Mouse (Mus musculus) megakaryocyte, embryonic 14.5 days (primary cell): ENCODE measurements at regions not wholly inside any gene's neighbourhood (a gene's known extent, or its start where the extent isn't known, plus 50 kb on each side); places are given as distances from the start of the nearest gene placed in this dataset.

Experiments
- H3K27me3 ChIP-seq: replicated peaks from 2 replicates; pipeline ENCODE3; 2012; ENCODE audit warnings: inconsistent platforms
- H3K36me3 ChIP-seq: replicated peaks from 2 replicates; pipeline ENCODE3; 2012; ENCODE audit warnings: low read length, inconsistent platforms, mixed read lengths
- H3K4me1 ChIP-seq: 2 replicates; pipeline ENCODE4 v1.6.1; 2012; ENCODE audit warnings: inconsistent platforms
- H3K4me3 ChIP-seq: replicated peaks from 2 replicates; pipeline ENCODE3; 2012; ENCODE audit warnings: moderate library complexity, mild to moderate bottlenecking, inconsistent platforms
- H3K9me3 ChIP-seq: 2 replicates; pipeline ENCODE4 v1.6.1; 2012; ENCODE audit warnings: inconsistent platforms
- FLI1 ChIP-seq: IDR thresholded peaks from 2 replicates; pipeline ENCODE4 v1.6.1; 2012; ENCODE audit warnings: low read length, inconsistent platforms, mixed read lengths
- GATA1 ChIP-seq: IDR thresholded peaks from 3 replicates; pipeline ENCODE4 v1.6.1; 2012; ENCODE audit warnings: mixed read lengths, low read length, inconsistent platforms, borderline replicate concordance

DNA sequence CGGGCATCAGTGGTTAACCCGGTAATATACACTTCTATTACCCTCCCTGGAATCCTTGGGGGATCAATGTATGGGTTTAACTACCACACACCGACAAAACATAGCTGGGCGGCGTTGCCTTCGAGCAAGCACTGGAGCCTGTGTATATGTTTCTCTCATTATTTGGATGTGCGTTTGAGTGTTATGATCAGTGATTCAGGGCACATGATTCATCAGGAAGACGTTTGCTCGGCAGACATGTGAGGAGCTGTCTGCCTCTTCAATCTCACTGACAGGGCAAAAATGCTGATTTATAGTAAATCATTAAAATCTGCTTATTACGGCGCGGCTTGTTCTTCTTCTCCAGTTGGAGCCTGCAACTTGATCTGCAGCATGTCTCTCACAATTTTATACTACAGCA lies 279.9 kb downstream of the Tshz3 start:
- Histone ChIP-seq H3K4me3 (no peak overlapping the region), H3K36me3 (no peaks in the 10 kb centered on the region), H3K9me3 (peaks cover 48% of the 10 kb centered on the region), H3K27me3 (no peaks in the 10 kb centered on the region), H3K4me1 (no peaks in the 10 kb centered on the region)
- TF ChIP-seq GATA1, result no peak

DNA sequence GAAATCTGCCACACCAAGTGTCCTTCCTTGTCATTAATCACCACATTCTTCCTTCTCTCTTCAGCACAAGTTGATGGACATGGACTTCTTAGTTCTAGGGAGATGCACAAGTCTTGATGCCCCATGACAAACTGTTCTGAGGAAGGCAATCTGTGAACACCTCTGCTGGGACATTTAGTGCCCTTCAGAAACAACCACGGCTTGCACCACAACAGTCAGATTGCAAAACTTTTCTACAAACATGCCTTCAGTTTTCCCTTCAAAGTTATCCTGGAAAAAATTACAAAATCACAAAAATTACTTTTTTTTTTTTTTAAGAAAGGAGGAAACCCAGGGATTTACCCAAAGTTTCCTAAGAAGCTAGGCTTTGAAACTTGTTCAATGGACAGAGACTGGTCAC lies 291.5 kb downstream of the Tshz3 start:
- TF ChIP-seq FLI1 (no peak), GATA1 (no peak)
- Histone ChIP-seq H3K4me3 (no peak overlapping the region), H3K4me1 (no peaks in the 10 kb centered on the region), H3K27me3 (no peaks in the 10 kb centered on the region), H3K9me3 (peaks cover 54% of the 10 kb centered on the region), H3K36me3 (no peaks in the 10 kb centered on the region)

DNA sequence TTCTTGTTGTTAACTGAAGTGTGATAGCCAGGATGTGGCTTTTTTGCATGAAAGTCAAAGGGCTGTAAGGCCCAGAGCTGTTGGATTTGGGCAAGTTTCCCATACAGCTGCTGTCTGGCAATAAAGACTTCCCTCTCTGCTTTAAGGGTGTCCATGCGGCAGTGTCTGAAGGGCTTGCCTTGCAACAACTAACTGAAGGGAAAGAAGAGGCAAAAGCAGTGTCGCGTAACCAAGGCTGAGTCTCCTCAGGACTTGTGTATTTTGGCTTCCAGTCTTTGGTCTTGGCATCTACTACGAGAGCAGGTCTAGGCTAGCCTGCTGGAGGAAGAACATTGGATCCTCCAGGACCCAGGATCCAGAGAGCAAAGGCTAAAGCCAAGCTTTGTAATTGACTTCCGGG lies 306.7 kb downstream of the Tshz3 start:
- H3K9me3 ChIP-seq, result peaks cover 40% of the 10 kb centered on the region
- TF ChIP-seq FLI1 (no peak), GATA1 (no peak)
- no peak overlapping the region for H3K4me3 ChIP-seq
- no peaks in the 10 kb centered on the region for H3K36me3 ChIP-seq
- no peaks in the 10 kb centered on the region for H3K27me3 ChIP-seq
- no peaks in the 10 kb centered on the region for H3K4me1 ChIP-seq

DNA sequence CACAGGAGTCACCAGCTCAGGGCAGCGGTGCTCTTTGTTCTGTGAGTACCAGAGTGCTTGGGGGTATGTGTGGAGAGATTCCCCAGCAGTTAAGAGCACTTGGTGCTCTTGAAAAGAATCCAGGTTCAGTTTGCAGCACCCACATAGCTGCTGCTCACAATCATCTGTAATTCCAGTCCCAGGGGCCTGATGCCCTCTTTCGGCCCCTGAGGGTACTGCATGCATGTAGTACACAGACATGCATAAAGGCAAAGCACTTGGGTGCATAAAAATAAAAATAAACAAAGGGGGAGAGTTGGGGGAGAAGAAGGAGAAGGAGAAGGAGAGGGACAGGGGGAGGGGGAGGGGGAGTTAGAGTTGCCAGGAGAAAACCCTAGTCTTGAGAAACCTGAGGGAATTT lies 307.8 kb downstream of the Tshz3 start:
- Histone ChIP-seq H3K36me3 (no peaks in the 10 kb centered on the region), H3K9me3 (peaks cover 45% of the 10 kb centered on the region), H3K27me3 (no peaks in the 10 kb centered on the region), H3K4me3 (no peak overlapping the region), H3K4me1 (no peaks in the 10 kb centered on the region)
- TF ChIP-seq GATA1, result no peak
- TF ChIP-seq FLI1, result no peak

DNA sequence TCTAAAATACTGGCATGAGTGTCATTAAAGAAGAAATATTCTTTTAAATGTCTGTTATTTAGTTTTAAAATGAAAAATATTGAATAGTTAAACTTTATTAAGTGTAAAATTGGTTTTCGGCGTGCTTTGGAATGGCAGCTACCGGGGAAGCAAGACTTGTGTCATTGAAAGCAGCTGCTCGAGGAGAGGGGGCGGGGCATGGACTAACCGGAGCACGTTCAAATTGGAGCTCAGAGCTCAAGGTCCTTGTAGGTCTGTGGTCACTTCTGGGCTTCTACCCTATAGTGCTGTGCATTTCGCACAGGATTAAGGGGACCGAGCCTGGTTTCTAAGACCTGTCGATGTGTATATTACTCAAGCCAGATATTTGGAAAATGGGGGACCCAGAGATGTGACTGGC lies 309.0 kb downstream of the Tshz3 start:
- no peak overlapping the region for H3K4me3 ChIP-seq
- no peak for TF ChIP-seq FLI1
- no peak for TF ChIP-seq GATA1
- H3K27me3 ChIP-seq, result no peaks in the 10 kb centered on the region
- no peaks in the 10 kb centered on the region for H3K36me3 ChIP-seq
- H3K4me1 ChIP-seq, result no peaks in the 10 kb centered on the region
- H3K9me3 ChIP-seq, result peaks cover 55% of the 10 kb centered on the region

DNA sequence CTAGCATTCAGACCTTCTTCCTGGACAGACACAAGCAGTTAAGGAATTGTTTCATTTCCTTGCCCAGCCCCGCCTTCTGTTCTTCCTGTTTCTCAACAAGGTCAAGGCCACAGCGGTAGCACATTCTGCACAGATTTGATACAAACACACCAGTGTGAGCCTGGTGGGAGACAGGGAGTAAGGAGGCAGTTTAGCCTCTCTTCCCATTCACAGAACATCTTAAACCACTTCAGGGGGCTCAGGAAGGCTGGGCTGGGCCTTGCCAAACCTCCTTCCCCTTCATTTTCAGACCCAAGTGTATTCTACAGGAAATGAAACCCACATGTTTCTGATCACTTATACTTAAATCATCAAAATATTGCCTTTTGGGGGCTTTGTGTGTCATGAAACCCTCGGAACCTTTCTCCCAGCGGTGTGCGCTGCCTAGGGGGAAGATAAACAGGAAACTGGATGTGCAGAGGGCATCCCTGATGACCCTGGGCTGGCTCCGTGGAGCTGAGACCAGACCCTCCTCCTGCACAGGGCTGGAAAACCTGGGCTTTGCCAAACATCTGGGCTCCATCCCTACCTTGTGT lies 313.3 kb downstream of the Tshz3 start:
- no peaks in the 10 kb centered on the region for H3K27me3 ChIP-seq
- no peak overlapping the region for H3K4me3 ChIP-seq
- no peak for TF ChIP-seq FLI1
- TF ChIP-seq GATA1, result no peak
- H3K36me3 ChIP-seq, result no peaks in the 10 kb centered on the region
- no peaks in the 10 kb centered on the region for H3K4me1 ChIP-seq
- H3K9me3 ChIP-seq, result peaks cover 44% of the 10 kb centered on the region

DNA sequence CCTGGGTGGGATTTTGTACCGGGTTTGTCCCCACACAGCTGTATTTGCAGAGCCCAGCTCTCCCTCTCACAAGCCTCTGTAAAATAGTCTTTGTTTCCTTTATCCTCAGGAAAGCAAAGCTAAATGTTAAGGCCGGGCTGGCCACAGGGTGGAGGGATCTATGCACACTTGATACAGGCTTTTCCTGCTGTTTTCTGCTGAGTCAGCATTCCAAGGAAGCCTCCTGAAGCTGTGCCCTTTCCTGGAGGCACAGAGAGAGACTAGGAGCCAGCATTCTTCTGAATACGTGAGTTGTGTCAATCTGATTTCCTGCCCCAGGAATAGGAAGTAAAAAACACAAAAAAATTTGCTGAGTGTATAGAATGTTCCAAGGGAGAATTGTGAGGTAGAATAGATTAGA lies 322.2 kb downstream of the Tshz3 start:
- Histone ChIP-seq H3K36me3 (no peaks in the 10 kb centered on the region), H3K27me3 (no peaks in the 10 kb centered on the region), H3K9me3 (peaks cover 47% of the 10 kb centered on the region), H3K4me1 (no peaks in the 10 kb centered on the region), H3K4me3 (no peak overlapping the region)
- TF ChIP-seq FLI1, result no peak
- no peak for TF ChIP-seq GATA1

DNA sequence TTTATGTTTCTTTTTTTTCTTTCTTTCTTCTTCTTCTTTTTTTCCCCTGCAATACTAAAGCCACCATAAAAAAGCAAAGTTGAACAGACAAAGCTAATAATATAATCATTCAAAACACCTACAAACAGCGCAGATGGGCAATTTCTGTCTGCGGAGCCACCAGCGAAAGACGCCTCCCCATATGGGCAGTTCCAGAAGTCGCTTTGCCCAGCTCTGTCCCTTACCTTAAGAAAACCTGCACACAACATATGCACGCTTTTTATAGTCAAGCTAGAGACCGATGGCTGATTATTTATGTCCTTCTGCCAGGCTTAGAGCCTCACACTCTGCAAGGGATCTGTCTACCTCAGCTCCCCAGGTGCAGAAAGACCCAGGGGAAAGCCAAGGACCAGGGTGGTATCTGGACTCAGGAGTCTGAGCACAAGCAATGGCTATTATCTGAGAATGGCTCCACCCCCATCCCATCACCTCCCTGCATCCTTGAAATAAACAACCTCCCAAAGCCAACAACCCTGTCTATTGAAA lies 326.6 kb downstream of the Tshz3 start:
- no peak for TF ChIP-seq FLI1
- TF ChIP-seq GATA1, result no peak
- peaks cover 45% of the 10 kb centered on the region for H3K9me3 ChIP-seq
- H3K4me3 ChIP-seq, result no peak overlapping the region
- H3K36me3 ChIP-seq, result no peaks in the 10 kb centered on the region
- no peaks in the 10 kb centered on the region for H3K27me3 ChIP-seq
- H3K4me1 ChIP-seq, result no peaks in the 10 kb centered on the region

DNA sequence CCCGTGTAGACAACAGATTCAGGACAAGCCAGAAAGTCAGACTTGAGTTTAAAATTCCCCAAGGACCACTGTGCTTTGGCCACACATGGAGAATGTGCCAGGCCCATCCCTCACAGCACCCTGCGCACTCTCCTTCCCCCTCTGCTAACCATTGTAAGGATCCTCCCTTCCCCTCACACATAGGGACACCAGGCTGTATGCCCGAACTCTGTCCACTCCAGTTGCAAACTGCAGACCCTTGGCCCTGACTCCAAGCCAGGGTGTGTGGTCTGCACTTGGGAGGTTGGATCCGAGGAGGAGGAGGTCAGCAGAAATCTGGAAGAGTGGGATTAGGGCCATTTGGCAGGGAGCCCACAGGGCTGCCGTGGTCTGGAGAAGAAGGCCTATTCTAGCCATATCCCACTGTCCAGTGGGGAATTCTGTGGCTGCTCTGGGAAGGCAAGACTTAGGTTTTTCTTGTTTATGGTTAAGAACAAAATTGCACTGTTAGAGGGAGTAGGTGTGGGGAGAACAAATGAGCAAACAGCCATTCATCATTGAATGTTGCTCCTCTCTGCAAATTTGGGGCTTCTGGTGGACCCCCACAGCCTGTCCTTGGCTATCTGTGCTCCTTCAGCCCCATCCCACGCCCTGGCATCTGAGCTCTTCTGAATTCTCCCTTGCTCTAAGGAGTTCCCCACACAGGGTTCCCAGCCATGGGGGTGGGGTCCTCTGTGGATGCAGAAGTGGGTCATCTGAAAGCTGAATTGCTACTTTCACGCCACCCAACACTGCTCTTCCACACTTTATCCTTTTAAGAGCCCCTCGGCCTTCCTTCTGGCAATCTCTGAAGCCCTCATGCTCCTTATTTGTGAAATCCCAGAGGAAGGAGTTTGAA lies 366.9 kb downstream of the Tshz3 start:
- Histone ChIP-seq H3K36me3 (no peaks in the 10 kb centered on the region), H3K27me3 (no peaks in the 10 kb centered on the region), H3K4me3 (no peak overlapping the region), H3K4me1 (no peaks in the 10 kb centered on the region), H3K9me3 (peaks cover 49% of the 10 kb centered on the region)
- TF ChIP-seq GATA1 (no peak), FLI1 (no peak)

DNA sequence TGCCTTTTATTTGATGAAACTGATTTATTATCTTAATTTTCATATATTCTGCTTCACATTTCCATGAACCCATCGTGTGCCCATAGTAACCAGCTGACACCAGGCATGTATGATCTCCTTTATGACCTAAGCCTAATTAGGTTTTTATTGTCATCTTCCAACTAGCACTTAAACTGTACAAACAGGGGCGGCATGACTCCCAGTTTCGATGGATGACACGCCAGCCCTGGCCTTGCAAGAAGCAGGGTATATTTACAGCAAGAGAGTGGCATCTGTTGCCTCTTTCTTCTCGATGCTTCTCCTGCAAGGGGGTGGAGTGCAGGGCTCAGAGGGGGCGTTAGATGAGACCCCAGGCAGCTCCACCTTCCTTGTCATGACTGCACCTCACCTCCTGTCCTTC lies 379.8 kb downstream of the Tshz3 start:
- Histone ChIP-seq H3K4me1 (no peaks in the 10 kb centered on the region), H3K9me3 (peaks cover 29% of the 10 kb centered on the region), H3K36me3 (no peaks in the 10 kb centered on the region), H3K4me3 (no peak overlapping the region), H3K27me3 (no peaks in the 10 kb centered on the region)
- TF ChIP-seq FLI1 (no peak), GATA1 (no peak)
